Mouse (Mus musculus) v-Abl transformed pro-B cells (cell line): ENCODE measurements around the gene Rfx3.

Experiments
- in situ Hi-C, 2 experiments: fragments of 400-800 bp; cut with MboI; formaldehyde crosslinking; loops; one replicate each; pipeline ENCODE4 v1.15.1; 2025; ENCODE audit not compliant: unreplicated experiment in 2 of 2

Rfx3 gene

GRCm38 (mm10) chr19:27759347-27759746 is 251.6 kb downstream of the Rfx3 start:
- in situ Hi-C loops = no loop called here

GRCm38 (mm10) chr19:27747301-27747700 is 263.7 kb downstream of the Rfx3 start:
- in situ Hi-C loops = no loop called here

- in situ Hi-C loops = no loop called here
Measured at GRCm38 (mm10) chr19:27738908-27739307, 272.1 kb downstream of the Rfx3 start.

GRCm38 (mm10) chr19:27736571-27736970 is 274.4 kb downstream of the Rfx3 start:
- in situ Hi-C loops = no loop called here

- in situ Hi-C loops = no loop called here
Measured at GRCm38 (mm10) chr19:27718931-27719330, 292.0 kb downstream of the Rfx3 start.

- in situ Hi-C loops = no loop called here
Measured at GRCm38 (mm10) chr19:27716274-27716673, 294.7 kb downstream of the Rfx3 start.
